Mouse (Mus musculus): ENCODE results near the gene Fam72a.
A peak's percentile ranks its signal among the peaks of the same experiment; 100 is the strongest.

GRCm38 (mm10) chr1:131526371-131527270 is 1.1 kb upstream of the Fam72a start:
- TF ChIP-seq CTCF (IDR thresholded peaks at IDR 0.05; ENCODE audit: low read depth) (peak; percentile 53), EP300 (IDR thresholded peaks at IDR 0.05; ENCODE audit: low read depth) (no peak)

All from liver, embryonic 14.5 days (tissue).